Mouse (Mus musculus): Measurements from ENCODE around the gene Ctxn1. TPM values are rescaled to one million over a fixed set of nuclear protein-coding genes. Genes with fewer than 3 reads are reported as not detected.

The Ctxn1 gene
- total RNA-seq (2023) = 1 to 10 TPM; 1.6 to 3.1 TPM

DNA sequence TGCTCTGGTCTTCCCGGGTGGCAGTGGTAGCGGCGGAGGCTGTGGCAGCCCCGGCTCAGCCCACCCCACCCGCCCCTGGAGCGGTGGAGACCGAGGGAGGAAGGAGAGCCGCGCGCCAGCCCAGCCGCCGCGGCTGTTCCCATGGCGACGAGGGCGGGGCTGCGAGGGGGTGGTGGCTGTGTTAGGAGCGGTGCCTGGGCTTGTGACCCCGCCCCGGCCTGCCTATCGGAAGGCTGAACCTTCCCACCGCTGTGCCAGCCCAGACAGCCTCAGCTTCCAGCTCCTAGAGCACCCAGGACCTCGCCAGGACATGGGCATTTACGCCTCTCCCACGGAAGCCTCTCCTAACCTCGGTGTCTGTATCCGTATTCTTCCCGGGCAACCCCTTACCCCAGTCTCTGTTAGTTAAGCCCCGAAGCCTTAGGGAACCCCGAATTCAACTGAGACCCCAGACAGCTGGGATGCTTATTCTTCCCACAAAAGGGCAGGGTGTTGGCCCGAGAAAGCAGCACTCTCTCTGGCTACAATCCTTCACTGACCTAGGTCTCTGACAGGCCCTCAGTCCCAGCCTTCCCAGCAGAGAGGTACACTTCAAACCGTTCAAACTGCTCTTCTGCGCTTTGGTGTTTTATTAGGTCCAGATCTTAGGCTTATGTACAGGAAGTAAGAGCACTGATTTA is at the start of gene Ctxn1:
TSS of gene Ctxn1 (minus strand) at position 150 of the 680 bp plus-strand sequence.

DNA sequence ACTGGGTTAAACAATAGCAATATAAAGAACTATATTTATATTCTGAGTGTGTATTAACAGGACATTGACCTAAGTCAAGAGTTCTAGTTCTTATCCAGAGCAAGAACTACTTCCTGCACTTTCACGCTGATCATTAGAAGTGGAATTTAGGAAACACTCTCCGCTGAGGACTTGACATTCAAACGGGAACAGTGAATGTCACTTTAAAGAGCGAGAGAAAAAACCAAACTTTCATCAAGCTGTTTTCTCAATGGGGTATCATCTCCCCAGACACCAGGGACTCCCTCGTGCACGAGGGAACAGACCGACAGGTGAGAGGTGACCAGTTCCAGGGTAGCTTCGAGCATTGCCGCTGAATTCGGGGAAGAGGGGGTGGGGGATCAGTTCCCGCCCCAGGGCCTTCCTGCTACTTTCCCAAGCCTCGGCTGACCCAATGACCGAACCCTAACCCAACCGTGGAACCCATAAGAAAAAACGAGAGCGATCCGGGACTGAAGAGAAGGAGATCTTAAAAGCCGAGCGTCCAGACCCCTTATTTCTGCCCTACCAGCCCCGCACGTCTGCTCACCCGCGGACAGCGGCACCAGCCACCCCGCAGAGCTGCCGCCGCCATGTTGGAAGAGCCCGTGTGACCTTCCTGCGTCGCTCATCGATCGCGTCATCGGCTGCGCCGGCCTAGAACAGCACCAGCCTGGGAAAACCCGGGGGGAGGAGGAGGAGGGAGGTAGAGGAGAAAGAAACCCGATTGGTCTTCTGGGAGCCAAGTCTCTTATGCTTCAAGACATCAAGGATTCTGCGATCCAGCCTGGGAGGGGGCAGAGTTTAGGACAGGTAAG is 16.4 kb upstream of the Ctxn1 start, which contains the start of gene Timm44:
TSS of gene Timm44 (minus strand) at position 639 of the 836 bp plus-strand sequence.

DNA sequence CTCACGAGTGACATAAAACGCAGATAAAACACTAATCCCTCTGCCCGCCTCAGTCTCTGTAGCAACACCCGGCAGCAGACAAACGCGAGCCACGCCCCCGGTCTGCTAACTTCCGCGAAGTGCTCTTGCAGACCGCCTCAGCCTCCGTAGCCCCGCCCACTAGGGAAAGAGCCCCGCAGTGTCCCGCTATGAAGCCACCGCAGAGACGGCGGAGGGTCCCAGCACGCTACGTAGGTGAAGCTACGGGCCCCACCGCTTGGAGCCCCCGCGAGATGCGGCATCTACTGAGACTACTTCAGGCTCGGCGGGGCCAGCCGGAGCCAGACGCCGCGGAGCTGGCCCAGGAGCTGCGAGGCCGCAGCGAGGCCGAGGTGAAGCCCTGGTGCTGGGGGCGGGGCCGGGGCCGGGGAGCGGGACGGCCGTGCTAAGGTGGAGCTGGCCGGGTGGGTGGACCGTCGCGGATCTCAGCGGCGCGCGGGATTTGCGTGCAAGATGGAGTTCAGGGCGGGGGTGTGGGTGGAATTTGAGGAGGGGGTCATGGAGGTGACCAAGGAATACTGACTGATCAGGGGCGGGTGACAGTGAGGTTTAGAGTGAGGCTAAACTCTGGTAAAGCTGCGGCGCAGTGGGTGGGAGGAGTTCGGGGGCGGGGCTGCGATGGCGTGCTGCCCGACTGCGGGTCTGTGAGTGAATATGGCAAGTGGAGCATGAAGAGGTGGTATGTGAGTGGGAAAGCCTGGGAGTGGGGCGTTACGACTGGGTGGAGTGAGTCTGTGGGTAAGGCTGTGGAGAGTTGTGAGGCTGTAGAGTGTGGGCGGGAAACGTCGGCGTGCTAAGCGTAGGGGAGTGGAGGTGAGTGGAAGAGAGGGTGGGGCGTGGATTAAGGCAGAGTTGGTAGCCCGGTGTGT is 5.9 kb downstream of the Ctxn1 start, which contains the start of gene Snapc2:
TSS of gene Snapc2 (plus strand) at position 147 of the 908 bp plus-strand sequence.

DNA sequence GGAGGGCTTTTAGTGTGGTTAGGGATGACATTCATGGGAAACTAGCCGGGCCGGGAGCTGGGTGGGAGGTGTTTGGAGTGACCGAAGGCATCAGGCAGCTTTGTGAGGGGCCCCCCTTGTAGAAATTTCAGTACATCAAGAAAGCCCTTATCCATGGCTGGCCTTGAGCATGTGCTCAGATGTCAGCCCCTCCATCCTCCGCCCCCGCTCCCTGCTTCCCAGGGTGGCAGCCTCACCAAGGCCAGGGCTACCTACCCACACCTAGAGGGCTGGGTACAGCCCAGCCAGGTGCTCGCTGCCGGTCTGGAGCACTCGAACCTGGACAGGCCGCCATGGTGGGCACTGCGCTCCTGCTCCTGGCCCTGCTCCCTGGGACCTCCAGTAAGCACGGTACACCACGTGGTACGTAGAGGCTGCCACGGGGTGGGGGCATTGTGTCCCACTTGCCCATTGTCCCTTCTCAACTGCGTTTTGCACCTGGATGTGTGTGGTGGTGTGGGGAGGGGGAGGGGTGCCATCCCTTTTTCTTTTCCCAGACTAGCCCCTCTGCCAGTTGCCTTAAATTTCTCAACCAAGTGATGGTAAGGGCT is 11.0 kb downstream of the Ctxn1 start, which contains the start of gene Tgfbr3l:
TSS of gene Tgfbr3l (plus strand) at position 264 of the 590 bp plus-strand sequence.

DNA sequence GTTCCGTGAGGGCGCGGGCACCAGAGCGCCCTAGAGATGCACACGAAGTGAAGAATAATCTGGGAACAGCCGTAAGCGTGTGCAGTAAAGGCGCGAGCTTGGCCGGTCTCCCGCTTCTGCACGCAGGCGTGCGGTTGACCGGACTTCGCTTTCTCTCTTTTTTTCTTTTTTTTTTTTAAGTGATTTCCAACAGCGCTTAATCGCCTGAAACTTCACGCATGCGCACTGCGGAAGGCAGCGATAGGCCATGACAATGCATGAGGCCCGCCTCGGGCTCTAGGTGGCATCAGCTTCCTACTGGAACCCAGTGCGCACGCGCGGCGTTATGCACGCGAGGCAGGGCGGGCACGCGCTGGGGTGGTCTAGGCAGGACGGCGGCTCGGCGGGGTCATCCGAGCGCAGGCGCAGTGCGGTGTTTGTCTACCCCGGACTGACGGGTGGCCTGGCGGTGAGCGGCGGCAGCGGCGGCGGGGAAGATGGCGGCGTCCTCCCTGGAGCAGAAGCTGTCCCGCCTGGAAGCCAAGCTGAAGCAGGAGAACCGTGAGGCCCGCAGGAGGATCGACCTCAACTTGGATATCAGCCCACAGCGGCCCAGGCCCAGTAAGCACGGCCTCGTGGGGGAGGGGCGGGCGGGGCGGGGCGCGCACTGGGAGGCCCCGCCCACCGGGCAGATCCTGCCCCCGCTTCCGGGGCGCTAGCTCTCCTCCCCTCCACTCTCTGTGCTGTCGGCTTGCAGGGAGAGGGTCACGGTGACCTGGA is 20.5 kb downstream of the Ctxn1 start, which contains the start of the genes Map2k7 and Gm49320:
TSS of gene Map2k7 (plus strand) at position 307 of the 759 bp plus-strand sequence.
TSS of gene Gm49320 (plus strand) at position 432 of the 759 bp plus-strand sequence.

DNA sequence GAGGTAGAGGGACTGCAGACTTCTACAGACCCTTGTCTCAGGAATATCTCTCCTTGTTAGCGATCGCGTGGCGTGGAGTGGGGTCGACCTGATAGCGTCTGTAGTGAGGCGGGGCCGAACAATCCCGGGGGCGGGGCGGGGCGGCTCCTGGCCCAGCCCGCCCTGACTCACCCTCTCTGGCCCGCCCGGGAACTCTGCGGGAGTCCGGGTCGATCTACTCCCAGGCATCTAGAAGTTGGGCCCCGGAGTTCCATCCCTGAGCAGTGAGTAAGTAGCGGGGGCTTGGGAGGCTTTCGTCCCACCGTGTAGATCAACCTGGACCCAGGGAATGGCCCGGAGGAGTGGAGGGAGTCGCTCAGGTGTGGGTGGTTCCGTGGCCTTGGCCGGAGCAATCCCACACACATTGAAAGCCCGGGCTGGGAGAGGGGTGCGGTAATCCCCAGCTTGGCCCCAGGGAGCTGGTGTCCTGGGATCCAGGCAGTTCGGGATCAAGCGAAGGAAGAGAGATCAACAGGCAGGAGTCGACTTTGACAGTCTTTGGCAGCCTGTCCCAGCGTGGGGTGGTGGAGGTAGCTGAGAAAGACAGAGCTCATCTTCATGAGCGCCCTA is 32.2 kb downstream of the Ctxn1 start, which contains the start of gene Lrrc8e:
TSS of gene Lrrc8e (plus strand) at position 89 of the 609 bp plus-strand sequence.

DNA sequence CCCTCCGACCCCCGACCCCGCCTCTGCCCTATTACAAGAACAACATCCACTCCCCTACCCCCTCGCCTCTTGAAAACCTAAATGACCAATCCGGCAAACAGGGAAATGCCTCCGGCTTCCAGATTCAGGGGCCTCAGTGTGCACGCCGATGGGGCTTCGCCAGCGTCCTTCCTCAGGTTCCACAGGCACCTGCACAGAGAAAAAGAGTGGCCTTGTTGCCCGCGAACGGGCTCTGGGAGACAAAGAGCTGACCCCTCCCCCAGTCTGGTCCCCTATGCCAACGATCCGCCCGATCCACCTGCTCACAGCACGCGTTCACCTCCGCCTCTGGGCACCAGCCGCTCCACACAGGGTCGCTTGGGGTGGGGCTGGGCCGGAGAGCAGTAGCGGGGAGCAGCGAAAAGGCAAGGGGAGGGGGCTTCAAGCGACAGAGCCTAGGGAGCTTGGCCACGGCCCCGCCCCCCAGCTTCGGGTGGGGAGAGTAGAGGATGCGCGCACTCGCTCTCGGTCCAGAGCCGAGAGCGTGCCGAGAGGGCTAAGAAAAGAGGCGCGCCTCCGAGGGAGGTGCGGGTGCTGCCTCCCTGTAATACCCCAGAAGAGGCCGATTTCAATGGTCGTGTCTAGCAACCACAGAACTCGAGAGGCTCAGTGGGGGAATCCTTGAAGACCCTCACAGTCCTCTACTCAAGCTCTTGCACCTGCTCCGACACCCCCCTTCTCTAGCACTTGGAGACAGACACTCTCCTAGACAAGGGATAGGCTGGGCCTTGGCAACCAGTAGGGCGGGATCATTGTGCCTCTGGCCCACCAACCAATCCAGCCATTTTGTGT is 42.1 kb downstream of the Ctxn1 start, which contains the start of gene Prr36:
TSS of gene Prr36 (minus strand) at position 669 of the 831 bp plus-strand sequence.

Other genes with a start within 250 kb of the Ctxn1 start
- gene Cd209f, start 153.4 kb downstream of the Ctxn1 start, total RNA-seq (2023) = not detected
- not detected for gene Cd209g, start 125.2 kb downstream of the Ctxn1 start, total RNA-seq (2023)
- gene Evi5l, start 92.7 kb downstream of the Ctxn1 start, total RNA-seq (2023) = 10 to 100 TPM; 20.4 to 25.1 TPM
- gene Prr36, start 41.8 kb downstream of the Ctxn1 start, total RNA-seq (2023) = under 1 TPM; 0.15 to 0.38 TPM
- not detected for gene Lrrc8e, start 32.4 kb downstream of the Ctxn1 start, total RNA-seq (2023)
- gene Map2k7, start 20.5 kb downstream of the Ctxn1 start, total RNA-seq (2023) = 100 to 1,000 TPM; 131 to 134 TPM
- 1 to 10 TPM in 1 of 2 experiments, not detected in 1; 3.9 TPM for gene Gm49320, start 20.4 kb downstream of the Ctxn1 start, total RNA-seq (2023)
- 10 to 100 TPM; 36.5 to 43.9 TPM for gene Tgfbr3l, start 11.1 kb downstream of the Ctxn1 start, total RNA-seq (2023)
- 10 to 100 TPM; 17.9 to 20.3 TPM for gene Snapc2, start 6.2 kb downstream of the Ctxn1 start, total RNA-seq (2023)
- 10 to 100 TPM; 70.9 to 83.2 TPM for gene Timm44, start 16.6 kb upstream of the Ctxn1 start, total RNA-seq (2023)
- gene Ccl25, start 65.9 kb upstream of the Ctxn1 start, total RNA-seq (2023) = 10 to 100 TPM; 25.5 to 25.8 TPM
- 100 to 1,000 TPM; 101 to 106 TPM for gene Elavl1, start 66.1 kb upstream of the Ctxn1 start, total RNA-seq (2023)
- gene Cers4, start 233.8 kb upstream of the Ctxn1 start, total RNA-seq (2023) = 10 to 100 TPM; 39.1 to 47.5 TPM